Mouse (Mus musculus) G1E (cell line): ENCODE measurements around the gene Abca4.

Experiments used
- CTCF ChIP-seq: IDR thresholded peaks from 2 replicates; pipeline ENCODE4 v1.5.1; 2012; ENCODE audit warnings: low read depth, low read length, inconsistent platforms, mixed read lengths
- GATA2 ChIP-seq: IDR thresholded peaks from 2 replicates; pipeline ENCODE4 v1.6.1; 2012; ENCODE audit warnings: low read depth, low read length, inconsistent platforms, borderline replicate concordance
- POLR2AphosphoS5 ChIP-seq: IDR thresholded peaks from 2 replicates; pipeline ENCODE4 v1.6.1; 2012; ENCODE audit warnings: low read depth, low read length, inconsistent platforms; ENCODE audit not compliant: insufficient replicate concordance

GRCm38 (mm10) chr3:122159447-122159846 lies 115.2 kb downstream of the Abca4 start:
- TF ChIP-seq CTCF (no peak), GATA2 (no peak), POLR2AphosphoS5 (no peak)
